Mouse (Mus musculus): ENCODE results near the gene Dnajb14. TPM values are rescaled to one million over a fixed set of nuclear protein-coding genes. Genes with fewer than 3 reads are reported as not detected.

Dnajb14 gene
- polyA plus RNA-seq, 1 experiment from 2014 or later = 12.3 TPM

- Histone ChIP-seq H3K4me1 (peaks cover 12% of the 10 kb centered on the region; the same call in 1 of the 2 replicates), H3K9ac (peak within 1 kb of the TSS; percentile 96), H3K27ac (peak within 1 kb of the TSS; percentile 99), H3K36me3 (no peaks in the 10 kb centered on the region), H3K9me3 (no peaks in the 10 kb centered on the region), H3K4me2 (replicated peaks) (peak within 1 kb of the TSS; percentile 53), H3K27me3 (no peaks in the 10 kb centered on the region), H3K4me3 (peak within 1 kb of the TSS; percentile 85)
- ATAC-seq (ENCODE audit: insufficient number of reproducible peaks, insufficient read depth, low FRiP score, low TSS enrichment) = peak; percentile 91
- under 1% methylated on average over 100 of the region's 115 CpGs for WGBS
Observed at GRCm38 (mm10) chr3:137864124-137864987, 3.1 kb upstream of the Dnajb14 start, which contains the start of gene H2afz. H2afz (plus strand) TSS chr3:137864487.

GRCm38 (mm10) chr3:137864988-137865982 lies 2.2 kb upstream of the Dnajb14 start:
- under 1% methylated on average over 60 of the region's 74 CpGs for WGBS
- peak overlapping the region; percentile 85 for H3K4me3 ChIP-seq
- H3K9me3 ChIP-seq = no peaks in the 10 kb centered on the region
- H3K4me1 ChIP-seq = peaks cover 12% of the 10 kb centered on the region; the same call in 1 of the 2 replicates
- peak; percentile 18 for ATAC-seq (ENCODE audit: insufficient number of reproducible peaks, insufficient read depth, low FRiP score, low TSS enrichment)
- H3K9ac ChIP-seq = peak overlapping the region; percentile 96
- peak overlapping the region; percentile 45 for H3K4me2 ChIP-seq (replicated peaks)
- no peaks in the 10 kb centered on the region for H3K36me3 ChIP-seq
- no peaks in the 10 kb centered on the region for H3K27me3 ChIP-seq
- H3K27ac ChIP-seq = peak overlapping the region; percentile 99

DNA sequence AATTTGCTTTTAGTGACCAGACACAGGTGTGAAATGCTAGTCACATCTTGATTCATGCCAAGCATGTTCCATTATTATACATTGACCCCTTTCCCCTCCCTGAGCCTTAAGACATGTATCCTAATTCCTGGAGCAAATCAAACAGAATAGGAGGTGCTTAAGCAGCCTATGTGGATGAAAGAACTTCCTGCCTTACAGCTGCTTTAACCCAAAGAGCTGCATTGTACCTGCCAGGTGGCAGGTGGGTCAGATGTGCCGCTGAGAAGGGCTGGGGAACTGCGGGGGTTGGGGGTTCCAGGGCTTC lies 390 bp upstream of the Dnajb14 start:
- Histone ChIP-seq H3K4me3 (peak overlapping the region; percentile 65), H3K9me3 (no peaks in the 10 kb centered on the region), H3K4me1 (peaks cover 12% of the 10 kb centered on the region; the same call in 1 of the 2 replicates), H3K36me3 (no peaks in the 10 kb centered on the region), H3K27ac (peak overlapping the region; percentile 99), H3K4me2 (replicated peaks) (peak overlapping the region; percentile 83), H3K9ac (peak overlapping the region; percentile 95), H3K27me3 (no peaks in the 10 kb centered on the region)
- WGBS = 5% methylated on average over 2 of the region's 2 CpGs
- ATAC-seq (ENCODE audit: insufficient number of reproducible peaks, insufficient read depth, low FRiP score, low TSS enrichment) = no peak

DNA sequence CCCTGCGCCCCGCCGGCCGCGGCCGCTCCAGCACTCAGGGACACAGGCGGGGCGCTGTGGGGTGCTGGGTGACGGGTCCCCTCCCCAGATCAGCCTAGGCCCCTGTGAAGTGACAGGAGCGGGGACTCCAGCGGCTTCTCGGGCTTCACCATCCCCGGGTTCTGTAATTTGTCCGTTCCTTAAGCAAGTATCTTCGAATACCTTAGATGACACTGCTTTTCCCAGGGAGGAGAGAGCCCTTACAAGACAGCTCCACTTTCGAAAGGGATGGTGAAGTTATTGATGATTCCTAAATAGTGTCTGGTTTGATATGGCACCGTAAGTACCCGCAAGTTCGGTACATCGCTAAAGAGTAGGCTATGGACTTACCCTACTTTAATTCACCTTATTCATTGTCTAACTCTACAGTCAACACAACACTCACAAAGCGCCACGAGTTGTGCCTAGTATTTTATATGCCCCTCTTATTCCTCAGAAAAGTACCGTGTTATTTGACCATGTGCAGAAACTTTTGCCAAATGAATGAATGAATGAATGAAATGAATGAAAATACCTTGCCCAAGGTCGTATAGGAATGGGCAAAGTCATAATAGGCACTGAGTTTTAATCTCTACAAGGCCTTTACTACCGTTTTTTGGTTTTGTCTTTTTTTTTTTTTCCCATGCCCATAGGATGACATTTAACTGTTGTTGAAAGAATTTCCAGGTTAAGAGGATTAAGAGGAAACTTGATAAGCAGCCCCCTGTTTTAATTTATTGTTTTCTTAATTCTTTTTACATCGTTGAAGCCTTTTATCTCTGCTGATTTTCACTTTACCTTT lies 829 bp downstream of the Dnajb14 start:
- ATAC-seq (ENCODE audit: insufficient number of reproducible peaks, insufficient read depth, low FRiP score, low TSS enrichment) = no peak
- Histone ChIP-seq H3K4me2 (replicated peaks) (peak overlapping the region; percentile 83), H3K4me1 (peaks cover 12% of the 10 kb centered on the region; the same call in 1 of the 2 replicates), H3K9me3 (no peaks in the 10 kb centered on the region), H3K9ac (peak overlapping the region; percentile 95), H3K27me3 (no peaks in the 10 kb centered on the region), H3K36me3 (no peaks in the 10 kb centered on the region), H3K27ac (peak overlapping the region; percentile 99), H3K4me3 (peak overlapping the region; percentile 65)
- 4% methylated on average over 25 of the region's 26 CpGs for WGBS

- no peak for ATAC-seq (ENCODE audit: insufficient number of reproducible peaks, insufficient read depth, low FRiP score, low TSS enrichment)
- H3K4me1 ChIP-seq = peaks cover 12% of the 10 kb centered on the region; the same call in 1 of the 2 replicates
Observed at GRCm38 (mm10) chr3:137869395-137869794, 1.9 kb downstream of the Dnajb14 start.

GRCm38 (mm10) chr3:137879313-137879712 lies 11.8 kb downstream of the Dnajb14 start:
- Histone ChIP-seq H3K27ac (no peak overlapping the region), H3K4me3 (no peak overlapping the region), H3K9me3 (0 out of 2 replicates have a peak, but pooled peaks cover 5% of the 10 kb centered on the region), H3K4me1 (no peaks in the 10 kb centered on the region), H3K4me2 (replicated peaks) (no peak overlapping the region), H3K36me3 (peaks cover 5% of the 10 kb centered on the region; the same call in 1 of the 2 replicates), H3K27me3 (no peaks in the 10 kb centered on the region), H3K9ac (no peak overlapping the region)
- WGBS = 84% methylated on average over 3 of the region's 3 CpGs
- no peak for ATAC-seq (ENCODE audit: insufficient number of reproducible peaks, insufficient read depth, low FRiP score, low TSS enrichment)

More at GRCm38 (mm10) chr3:137869395-137869794, 1.9 kb downstream of the Dnajb14 start:
- Histone ChIP-seq H3K4me3 (no peak overlapping the region), H3K27me3 (no peaks in the 10 kb centered on the region), H3K27ac (no peak overlapping the region), H3K9me3 (no peaks in the 10 kb centered on the region), H3K36me3 (no peaks in the 10 kb centered on the region), H3K4me2 (replicated peaks) (no peak overlapping the region), H3K9ac (no peak overlapping the region)
- 95% methylated on average over 9 of the region's 9 CpGs for WGBS

- Histone ChIP-seq H3K4me1 (no peaks in the 10 kb centered on the region), H3K4me3 (no peak overlapping the region), H3K4me2 (replicated peaks) (no peak overlapping the region), H3K9me3 (0 out of 2 replicates have a peak, but pooled peaks cover 5% of the 10 kb centered on the region), H3K27me3 (no peaks in the 10 kb centered on the region), H3K27ac (no peak overlapping the region), H3K36me3 (peaks cover 5% of the 10 kb centered on the region; the same call in 1 of the 2 replicates), H3K9ac (no peak overlapping the region)
- ATAC-seq (ENCODE audit: insufficient number of reproducible peaks, insufficient read depth, low FRiP score, low TSS enrichment) = no peak
- 84% methylated on average over 4 of the region's 4 CpGs for WGBS
Observed at GRCm38 (mm10) chr3:137880109-137880748, 12.8 kb downstream of the Dnajb14 start.

DNA sequence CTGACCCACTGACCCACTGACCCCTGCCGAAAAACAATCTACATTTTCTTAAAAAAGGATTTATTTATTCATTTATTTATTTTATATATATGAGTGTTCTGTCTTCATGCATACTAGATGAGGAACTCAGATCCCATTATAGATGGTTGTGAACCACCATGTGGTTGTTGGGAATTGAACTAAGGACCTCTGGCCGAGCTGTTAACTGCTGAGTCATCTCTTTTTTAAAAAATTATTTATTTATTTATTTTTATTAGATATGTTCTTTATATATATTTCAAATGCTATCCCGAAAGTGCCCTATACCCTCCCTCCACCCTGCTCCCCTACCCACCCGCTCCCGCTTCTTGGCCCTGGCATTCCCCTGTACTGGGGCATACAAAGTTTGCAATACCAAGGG lies 13.6 kb downstream of the Dnajb14 start:
- H3K27ac ChIP-seq = no peak overlapping the region
- H3K4me1 ChIP-seq = no peaks in the 10 kb centered on the region
- H3K27me3 ChIP-seq = no peaks in the 10 kb centered on the region
- peaks cover 5% of the 10 kb centered on the region; the same call in 1 of the 2 replicates for H3K36me3 ChIP-seq
- WGBS = 92% methylated on average over 5 of the region's 5 CpGs
- no peak overlapping the region for H3K4me3 ChIP-seq
- no peak for ATAC-seq (ENCODE audit: insufficient number of reproducible peaks, insufficient read depth, low FRiP score, low TSS enrichment)
- H3K4me2 ChIP-seq (replicated peaks) = no peak overlapping the region
- no peak overlapping the region for H3K9ac ChIP-seq
- H3K9me3 ChIP-seq = 0 out of 2 replicates have a peak, but pooled peaks cover 5% of the 10 kb centered on the region

- Histone ChIP-seq H3K36me3 (peaks cover 18% of the 10 kb centered on the region), H3K9me3 (no peaks in the 10 kb centered on the region), H3K9ac (no peak overlapping the region), H3K4me3 (no peak overlapping the region), H3K4me1 (no peaks in the 10 kb centered on the region), H3K4me2 (replicated peaks) (no peak overlapping the region), H3K27me3 (no peaks in the 10 kb centered on the region), H3K27ac (no peak overlapping the region)
- no peak for ATAC-seq (ENCODE audit: insufficient number of reproducible peaks, insufficient read depth, low FRiP score, low TSS enrichment)
- WGBS = 81% methylated on average over 7 of the region's 7 CpGs
Observed at GRCm38 (mm10) chr3:137887961-137888360, 20.5 kb downstream of the Dnajb14 start.

GRCm38 (mm10) chr3:137891089-137891488 lies 23.6 kb downstream of the Dnajb14 start:
- ATAC-seq (ENCODE audit: insufficient number of reproducible peaks, insufficient read depth, low FRiP score, low TSS enrichment) = no peak
- Histone ChIP-seq H3K36me3 (peaks cover 34% of the 10 kb centered on the region), H3K27me3 (no peaks in the 10 kb centered on the region), H3K27ac (no peak overlapping the region), H3K9ac (no peak overlapping the region), H3K4me3 (no peak overlapping the region), H3K4me2 (replicated peaks) (no peak overlapping the region), H3K4me1 (no peaks in the 10 kb centered on the region), H3K9me3 (no peaks in the 10 kb centered on the region)
- WGBS = 84% methylated on average over 3 of the region's 3 CpGs
